Mouse (Mus musculus): ENCODE measurements around the gene Trpv5. TPM values are rescaled to one million over a fixed set of nuclear protein-coding genes. Genes with fewer than 3 reads are reported as not detected.

Gene Trpv5
- polyA plus RNA-seq, 1 experiment from 2014 or later = not detected

- Histone ChIP-seq H3K9me3 (ENCODE audit: control insufficient read depth, low read length) (no peaks in the 10 kb centered on the region), H3K27me3 (ENCODE audit: control insufficient read depth, insufficient read depth, low read length) (no peaks in the 10 kb centered on the region), H3K4me1 (ENCODE audit: control insufficient read depth in 2 of 2, insufficient read depth in 2 of 2, low read length in 2 of 2) (no peaks in the 10 kb centered on the region), H3K4me3 (ENCODE audit: control insufficient read depth in 1 of 2, insufficient read depth in 1 of 2, low read depth in 1 of 2, low read length in 2 of 2) (no peak overlapping the region), H3K27ac (replicated peaks in 1 of 2; ENCODE audit: control insufficient read depth in 1 of 2, insufficient read depth in 1 of 2, low read depth in 2 of 2, low read length in 2 of 2) (no peak overlapping the region), H3K9ac (ENCODE audit: low read length) (no peak overlapping the region), H3K36me3 (ENCODE audit: control insufficient read depth, insufficient read depth, low read length) (no peaks in the 10 kb centered on the region), H3K4me2 (ENCODE audit: low read length) (no peak overlapping the region)
- ATAC-seq (ENCODE audit: insufficient number of reproducible peaks, insufficient read depth, low FRiP score, low read depth) = no peak
- 84% methylated on average over 3 of the region's 3 CpGs for WGBS
Measured at GRCm38 (mm10) chr6:41640449-41640848, 40.1 kb downstream of the Trpv5 start.

DNA sequence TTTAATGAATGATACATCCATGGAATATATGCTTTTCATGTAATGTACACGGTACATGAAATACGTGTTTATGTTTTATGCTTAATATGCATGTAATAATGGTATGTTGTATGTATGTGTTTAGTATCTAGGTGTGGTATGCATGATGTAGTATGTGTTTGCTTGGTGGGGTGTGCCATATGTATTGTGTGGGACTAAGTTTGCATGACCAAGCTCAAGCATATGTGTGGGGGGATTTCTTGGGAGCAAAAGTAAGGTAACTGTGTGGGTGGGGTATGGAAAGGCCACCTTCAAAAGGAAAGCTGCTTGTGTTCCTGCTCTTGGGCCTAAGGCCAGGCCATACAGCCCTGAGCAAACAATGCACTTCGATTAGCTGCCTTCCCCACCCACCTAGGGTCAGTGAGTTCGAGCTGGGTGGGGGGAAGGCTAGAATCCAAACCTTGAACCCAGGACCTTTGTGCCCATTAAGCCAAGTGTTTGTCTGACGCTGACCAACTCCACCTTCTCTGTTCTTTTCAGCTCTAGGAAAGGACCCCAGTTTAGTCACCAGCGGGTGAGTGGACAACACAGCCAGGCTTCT, 42.6 kb downstream of the Trpv5 start:
- H3K27me3 ChIP-seq (ENCODE audit: control insufficient read depth, insufficient read depth, low read length) = no peaks in the 10 kb centered on the region
- 68% methylated on average over 6 of the region's 6 CpGs for WGBS

DNA sequence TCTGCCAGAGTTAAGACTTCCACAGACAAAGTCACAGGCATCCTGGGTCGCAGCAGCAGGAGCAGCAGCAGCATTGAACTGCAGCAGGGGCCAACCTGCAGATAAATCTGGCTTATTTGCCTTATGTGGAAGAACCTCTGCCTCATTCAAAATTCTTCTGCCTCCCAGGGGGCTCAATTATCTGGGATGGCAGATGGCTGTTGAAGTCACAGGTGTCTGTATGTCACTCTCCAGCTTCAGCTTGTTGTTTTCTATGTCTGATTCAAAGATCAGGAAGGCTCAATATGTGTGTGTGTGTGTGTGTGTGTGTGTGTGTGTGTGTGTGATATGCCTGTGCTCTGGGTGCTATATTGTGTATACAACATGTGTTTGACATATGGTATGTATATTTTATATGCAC, 43.2 kb downstream of the Trpv5 start:
- no peak for ATAC-seq (ENCODE audit: insufficient number of reproducible peaks, insufficient read depth, low FRiP score, low read depth)
- no peak overlapping the region for H3K4me2 ChIP-seq (ENCODE audit: low read length)
- WGBS = 30% methylated on average over 1 of the region's 1 CpGs
- H3K9me3 ChIP-seq (ENCODE audit: control insufficient read depth, low read length) = no peaks in the 10 kb centered on the region
- no peak overlapping the region for H3K27ac ChIP-seq (replicated peaks in 1 of 2; ENCODE audit: control insufficient read depth in 1 of 2, insufficient read depth in 1 of 2, low read depth in 2 of 2, low read length in 2 of 2)
- H3K27me3 ChIP-seq (ENCODE audit: control insufficient read depth, insufficient read depth, low read length) = no peaks in the 10 kb centered on the region
- H3K4me1 ChIP-seq (ENCODE audit: control insufficient read depth in 2 of 2, insufficient read depth in 2 of 2, low read length in 2 of 2) = no peaks in the 10 kb centered on the region
- no peaks in the 10 kb centered on the region for H3K36me3 ChIP-seq (ENCODE audit: control insufficient read depth, insufficient read depth, low read length)
- H3K9ac ChIP-seq (ENCODE audit: low read length) = no peak overlapping the region
- no peak overlapping the region for H3K4me3 ChIP-seq (ENCODE audit: control insufficient read depth in 1 of 2, insufficient read depth in 1 of 2, low read depth in 1 of 2, low read length in 2 of 2)

More for the DNA sequence above, 42.6 kb downstream of the Trpv5 start:
- Histone ChIP-seq H3K4me1 (ENCODE audit: control insufficient read depth in 2 of 2, insufficient read depth in 2 of 2, low read length in 2 of 2) (no peaks in the 10 kb centered on the region), H3K36me3 (ENCODE audit: control insufficient read depth, insufficient read depth, low read length) (no peaks in the 10 kb centered on the region), H3K9ac (ENCODE audit: low read length) (no peak overlapping the region), H3K9me3 (ENCODE audit: control insufficient read depth, low read length) (no peaks in the 10 kb centered on the region), H3K4me3 (ENCODE audit: control insufficient read depth in 1 of 2, insufficient read depth in 1 of 2, low read depth in 1 of 2, low read length in 2 of 2) (no peak overlapping the region), H3K27ac (replicated peaks in 1 of 2; ENCODE audit: control insufficient read depth in 1 of 2, insufficient read depth in 1 of 2, low read depth in 2 of 2, low read length in 2 of 2) (no peak overlapping the region), H3K4me2 (ENCODE audit: low read length) (no peak overlapping the region)
- ATAC-seq (ENCODE audit: insufficient number of reproducible peaks, insufficient read depth, low FRiP score, low read depth) = no peak

DNA sequence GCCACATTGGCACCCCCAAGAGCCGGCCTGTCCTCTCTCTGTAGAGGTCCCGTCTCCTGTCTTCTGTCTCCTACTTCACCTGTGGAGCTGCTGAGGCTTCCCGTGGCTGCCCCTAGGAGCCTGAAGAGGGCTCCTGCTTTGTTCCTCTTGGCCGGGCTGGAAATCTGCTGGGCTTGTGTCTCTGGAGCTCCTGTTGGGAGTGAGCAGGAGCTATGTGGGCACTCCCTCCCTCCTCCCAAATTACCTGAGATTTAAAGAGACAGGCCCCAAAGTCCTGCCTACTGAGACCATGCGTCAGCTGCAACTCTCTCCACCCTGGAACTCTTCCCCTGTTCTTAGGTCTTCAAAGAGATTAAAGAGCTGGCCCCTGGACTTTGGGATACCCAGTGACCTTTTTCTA, 44.4 kb downstream of the Trpv5 start, which contains the start of gene Trpv6:
Trpv6 (minus strand) TSS at position 228 of the 400 bp plus-strand sequence.
- no peaks in the 10 kb centered on the region for H3K27me3 ChIP-seq (ENCODE audit: control insufficient read depth, insufficient read depth, low read length)
- WGBS = 11% methylated on average over 5 of the region's 5 CpGs
- H3K27ac ChIP-seq (replicated peaks in 1 of 2; ENCODE audit: control insufficient read depth in 1 of 2, insufficient read depth in 1 of 2, low read depth in 2 of 2, low read length in 2 of 2) = no peak within 1 kb of the TSS
- no peak within 1 kb of the TSS for H3K4me2 ChIP-seq (ENCODE audit: low read length)
- H3K9ac ChIP-seq (ENCODE audit: low read length) = no peak within 1 kb of the TSS
- H3K4me1 ChIP-seq (ENCODE audit: control insufficient read depth in 2 of 2, insufficient read depth in 2 of 2, low read length in 2 of 2) = no peaks in the 10 kb centered on the region
- H3K36me3 ChIP-seq (ENCODE audit: control insufficient read depth, insufficient read depth, low read length) = no peaks in the 10 kb centered on the region
- no peaks in the 10 kb centered on the region for H3K9me3 ChIP-seq (ENCODE audit: control insufficient read depth, low read length)
- H3K4me3 ChIP-seq (ENCODE audit: control insufficient read depth in 1 of 2, insufficient read depth in 1 of 2, low read depth in 1 of 2, low read length in 2 of 2) = no peak within 1 kb of the TSS
- no peak for ATAC-seq (ENCODE audit: insufficient number of reproducible peaks, insufficient read depth, low FRiP score, low read depth)

DNA sequence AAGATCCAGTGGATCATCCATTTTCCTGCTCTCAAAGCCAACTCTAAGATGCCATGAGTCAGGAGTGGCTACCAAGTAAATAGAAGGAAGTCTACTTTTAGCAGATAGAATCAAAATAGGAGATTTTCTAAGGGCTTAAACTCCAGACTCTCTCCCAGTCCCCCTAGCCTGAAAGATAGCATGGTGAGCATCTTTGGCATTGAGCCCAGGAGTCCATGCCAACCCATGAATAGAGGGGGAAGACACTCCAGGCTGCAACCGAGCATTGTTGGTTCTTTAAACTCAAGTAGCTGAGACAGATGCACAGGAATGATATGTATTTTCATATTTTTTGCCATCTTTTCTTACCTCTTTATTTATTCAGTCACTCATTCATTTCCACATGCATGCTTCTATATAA, 45.4 kb downstream of the Trpv5 start:
- ATAC-seq (ENCODE audit: insufficient number of reproducible peaks, insufficient read depth, low FRiP score, low read depth) = no peak
- Histone ChIP-seq H3K36me3 (ENCODE audit: control insufficient read depth, insufficient read depth, low read length) (no peaks in the 10 kb centered on the region), H3K27ac (replicated peaks in 1 of 2; ENCODE audit: control insufficient read depth in 1 of 2, insufficient read depth in 1 of 2, low read depth in 2 of 2, low read length in 2 of 2) (no peak overlapping the region), H3K9me3 (ENCODE audit: control insufficient read depth, low read length) (no peaks in the 10 kb centered on the region), H3K9ac (ENCODE audit: low read length) (no peak overlapping the region), H3K4me2 (ENCODE audit: low read length) (no peak overlapping the region), H3K4me1 (ENCODE audit: control insufficient read depth in 2 of 2, insufficient read depth in 2 of 2, low read length in 2 of 2) (no peaks in the 10 kb centered on the region), H3K27me3 (ENCODE audit: control insufficient read depth, insufficient read depth, low read length) (no peaks in the 10 kb centered on the region), H3K4me3 (ENCODE audit: control insufficient read depth in 1 of 2, insufficient read depth in 1 of 2, low read depth in 1 of 2, low read length in 2 of 2) (no peak overlapping the region)
- 29% methylated on average over 1 of the region's 1 CpGs for WGBS

DNA sequence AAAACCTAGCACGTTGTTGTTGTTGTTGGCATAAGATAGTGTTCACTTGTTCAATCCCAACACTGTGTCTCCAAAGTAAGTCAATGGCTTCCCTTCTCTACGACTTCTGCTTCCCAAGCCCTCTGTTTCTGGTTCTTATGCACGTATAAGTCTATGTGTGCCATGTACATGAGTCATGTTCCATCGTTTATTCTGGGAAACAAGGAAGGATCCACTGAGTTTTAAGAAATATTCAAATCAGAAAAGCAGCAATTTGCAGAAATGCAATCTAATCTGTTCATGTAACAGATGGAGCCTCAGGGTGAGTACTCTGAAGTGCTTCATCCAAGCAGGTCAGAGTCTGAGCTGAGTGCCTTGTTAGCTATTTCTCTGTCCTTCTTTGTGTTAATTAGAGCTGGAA, 49.0 kb downstream of the Trpv5 start:
- Histone ChIP-seq H3K4me1 (ENCODE audit: control insufficient read depth in 2 of 2, insufficient read depth in 2 of 2, low read length in 2 of 2) (no peaks in the 10 kb centered on the region), H3K36me3 (ENCODE audit: control insufficient read depth, insufficient read depth, low read length) (no peaks in the 10 kb centered on the region)
- 66% methylated on average over 4 of the region's 4 CpGs for WGBS

DNA sequence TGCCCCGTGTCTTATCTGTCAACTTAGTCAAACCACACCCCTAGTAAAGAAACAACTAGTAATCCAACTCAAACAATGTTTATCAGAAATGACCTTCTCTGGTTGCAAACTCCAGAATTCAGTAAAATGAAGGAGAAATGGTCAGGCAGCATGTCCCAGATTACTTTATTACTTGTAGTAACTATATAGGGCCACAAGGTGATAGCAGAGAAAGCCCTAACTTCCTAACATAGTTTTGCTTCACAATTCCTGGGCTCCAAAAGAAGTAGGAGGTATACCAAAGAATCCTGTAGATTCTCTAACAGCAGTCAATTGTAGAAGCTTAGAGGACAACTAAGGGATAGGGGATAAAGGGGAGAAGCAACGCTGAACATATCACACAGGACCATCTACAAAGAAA, 49.8 kb downstream of the Trpv5 start:
- no peaks in the 10 kb centered on the region for H3K4me1 ChIP-seq (ENCODE audit: control insufficient read depth in 2 of 2, insufficient read depth in 2 of 2, low read length in 2 of 2)
- no peaks in the 10 kb centered on the region for H3K9me3 ChIP-seq (ENCODE audit: control insufficient read depth, low read length)
- H3K36me3 ChIP-seq (ENCODE audit: control insufficient read depth, insufficient read depth, low read length) = no peaks in the 10 kb centered on the region
- no peak overlapping the region for H3K4me2 ChIP-seq (ENCODE audit: low read length)
- H3K27ac ChIP-seq (replicated peaks in 1 of 2; ENCODE audit: control insufficient read depth in 1 of 2, insufficient read depth in 1 of 2, low read depth in 2 of 2, low read length in 2 of 2) = no peak overlapping the region
- H3K4me3 ChIP-seq (ENCODE audit: control insufficient read depth in 1 of 2, insufficient read depth in 1 of 2, low read depth in 1 of 2, low read length in 2 of 2) = no peak overlapping the region
- 54% methylated on average over 2 of the region's 2 CpGs for WGBS
- ATAC-seq (ENCODE audit: insufficient number of reproducible peaks, insufficient read depth, low FRiP score, low read depth) = no peak
- no peak overlapping the region for H3K9ac ChIP-seq (ENCODE audit: low read length)
- no peaks in the 10 kb centered on the region for H3K27me3 ChIP-seq (ENCODE audit: control insufficient read depth, insufficient read depth, low read length)

More for the DNA sequence above, 49.0 kb downstream of the Trpv5 start:
- H3K27ac ChIP-seq (replicated peaks in 1 of 2; ENCODE audit: control insufficient read depth in 1 of 2, insufficient read depth in 1 of 2, low read depth in 2 of 2, low read length in 2 of 2) = no peak overlapping the region
- no peak for ATAC-seq (ENCODE audit: insufficient number of reproducible peaks, insufficient read depth, low FRiP score, low read depth)
- H3K9me3 ChIP-seq (ENCODE audit: control insufficient read depth, low read length) = no peaks in the 10 kb centered on the region
- H3K27me3 ChIP-seq (ENCODE audit: control insufficient read depth, insufficient read depth, low read length) = no peaks in the 10 kb centered on the region
- no peak overlapping the region for H3K9ac ChIP-seq (ENCODE audit: low read length)
- H3K4me2 ChIP-seq (ENCODE audit: low read length) = no peak overlapping the region
- H3K4me3 ChIP-seq (ENCODE audit: control insufficient read depth in 1 of 2, insufficient read depth in 1 of 2, low read depth in 1 of 2, low read length in 2 of 2) = no peak overlapping the region

GRCm38 (mm10) chr6:41628180-41628579, 52.4 kb downstream of the Trpv5 start:
- no peak overlapping the region for H3K4me2 ChIP-seq (ENCODE audit: low read length)
- H3K27ac ChIP-seq (replicated peaks in 1 of 2; ENCODE audit: control insufficient read depth in 1 of 2, insufficient read depth in 1 of 2, low read depth in 2 of 2, low read length in 2 of 2) = no peak overlapping the region
- H3K9ac ChIP-seq (ENCODE audit: low read length) = no peak overlapping the region
- no peaks in the 10 kb centered on the region for H3K36me3 ChIP-seq (ENCODE audit: control insufficient read depth, insufficient read depth, low read length)
- no peaks in the 10 kb centered on the region for H3K27me3 ChIP-seq (ENCODE audit: control insufficient read depth, insufficient read depth, low read length)
- no peaks in the 10 kb centered on the region for H3K4me1 ChIP-seq (ENCODE audit: control insufficient read depth in 2 of 2, insufficient read depth in 2 of 2, low read length in 2 of 2)
- no peak for ATAC-seq (ENCODE audit: insufficient number of reproducible peaks, insufficient read depth, low FRiP score, low read depth)
- H3K4me3 ChIP-seq (ENCODE audit: control insufficient read depth in 1 of 2, insufficient read depth in 1 of 2, low read depth in 1 of 2, low read length in 2 of 2) = no peak overlapping the region
- no peaks in the 10 kb centered on the region for H3K9me3 ChIP-seq (ENCODE audit: control insufficient read depth, low read length)
- WGBS = 61% methylated on average over 1 of the region's 1 CpGs

All from heart, embryonic 14.5 days (tissue).